8 mouse cellular contexts compared by ENCODE assay signal in genomic region chr11:4219317-4219751, GRCm38 (mm10). TPM values are rescaled to one million over a fixed set of nuclear protein-coding genes. Genes with fewer than 3 reads are reported as not detected.
DNase-seq lines count a peak whose midpoint lies in the region; ATAC-seq and TF ChIP-seq lines count a peak whose summit lies in the region.

No protein-coding gene starts in this region.

- intact Hi-C loops in left cerebral cortex, adult 2 months (cut with DNase I): loop anchor here (1.0 to 10.0 kb wide), 4 partner anchors 39 to 215 kb away; partner anchors contain the start of genes Ccdc157, Rnf215 and Sf3a1

- H3K36me3 ChIP-seq in heart, embryonic 11.5 days (ENCODE audit: control insufficient read depth, insufficient read depth, low read length): 0 out of 2 replicates have a peak, but pooled peaks cover 6% of the 10 kb centered on the region
- peaks cover 20% of the 10 kb centered on the region for H3K36me3 ChIP-seq in embryonic facial prominence, embryonic 10.5 days (replicated peaks)
- peaks cover 7% of the 10 kb centered on the region; the same call in 1 of the 2 replicates for H3K36me3 ChIP-seq in hindbrain, embryonic 15.5 days

- no peak overlapping the region for H3K9ac ChIP-seq in heart, embryonic 11.5 days (ENCODE audit: low read depth, low read length)
- no peak overlapping the region for H3K9ac ChIP-seq in hindbrain, embryonic 15.5 days

- 0 out of 2 replicates have a peak, but pooled peaks cover 9% of the 10 kb centered on the region for H3K27me3 ChIP-seq in heart, embryonic 11.5 days (ENCODE audit: control insufficient read depth, insufficient read depth, low read length)
- H3K27me3 ChIP-seq in embryonic facial prominence, embryonic 10.5 days (replicated peaks; ENCODE audit: low read depth, poor library complexity, severe bottlenecking): peaks cover 46% of the 10 kb centered on the region
- peaks cover 20% of the 10 kb centered on the region for H3K27me3 ChIP-seq in hindbrain, embryonic 15.5 days

- H3K27ac ChIP-seq in heart, embryonic 11.5 days (ENCODE audit: low read depth, low read length): no peak overlapping the region
- H3K27ac ChIP-seq in embryonic facial prominence, embryonic 10.5 days (replicated peaks): no peak overlapping the region
- no peak overlapping the region for H3K27ac ChIP-seq in hindbrain, embryonic 15.5 days (replicated peaks)
- peak overlapping the region; percentile 84 for H3K27ac ChIP-seq in left cerebral cortex, adult 2 months

- H3K4me1 ChIP-seq in heart, embryonic 11.5 days (ENCODE audit: control insufficient read depth, insufficient read depth, low read length): 0 out of 2 replicates have a peak, but pooled peaks cover 10% of the 10 kb centered on the region
- peaks cover 26% of the 10 kb centered on the region for H3K4me1 ChIP-seq in embryonic facial prominence, embryonic 10.5 days
- peaks cover 13% of the 10 kb centered on the region for H3K4me1 ChIP-seq in hindbrain, embryonic 15.5 days (replicated peaks)

- no peak overlapping the region for H3K4me3 ChIP-seq in heart, embryonic 11.5 days (ENCODE audit: low read depth, low read length)
- H3K4me3 ChIP-seq in embryonic facial prominence, embryonic 10.5 days: no peak overlapping the region
- H3K4me3 ChIP-seq in hindbrain, embryonic 15.5 days: no peak overlapping the region
- H3K4me3 ChIP-seq in left cerebral cortex, adult 2 months: no peak overlapping the region

- ATAC-seq in heart, embryonic 11.5 days (replicated peaks; ENCODE audit: insufficient number of reproducible peaks, low FRiP score, low TSS enrichment): no peak
- 0 out of 2 replicates have a peak, but pooled peaks have one; percentile 32 for ATAC-seq in hindbrain, embryonic 15.5 days (ENCODE audit: low FRiP score, low read depth)

- no peak overlapping the region for H3K4me2 ChIP-seq in heart, embryonic 11.5 days
- H3K4me2 ChIP-seq in hindbrain, embryonic 15.5 days: no peak overlapping the region

- 0 out of 2 replicates have a peak, but pooled peaks cover 2% of the 10 kb centered on the region for H3K9me3 ChIP-seq in heart, embryonic 11.5 days (replicated peaks; ENCODE audit: control insufficient read depth, low read length)
- H3K9me3 ChIP-seq in embryonic facial prominence, embryonic 10.5 days: peaks cover 5% of the 10 kb centered on the region; the same call in 1 of the 2 replicates
- H3K9me3 ChIP-seq in hindbrain, embryonic 15.5 days: no peaks in the 10 kb centered on the region

- WGBS in heart, embryonic 11.5 days (ENCODE audit: insufficient replicate concordance): 6% methylated on average over 2 of the region's 2 CpGs
- WGBS in embryonic facial prominence, embryonic 10.5 days: 8% methylated on average over 2 of the region's 2 CpGs
- 20% methylated on average over 2 of the region's 2 CpGs for WGBS in hindbrain, embryonic 15.5 days

- peak; percentile 89 to 91 for DNase-seq in heart, adult 18-20 months
- DNase-seq in ZHBTc4 (ENCODE audit: low read depth, low spot score): peak; percentile 72
- DNase-seq in embryonic facial prominence, embryonic 10.5 days (ENCODE audit: low spot score): peak; percentile 55
- peak; percentile 71 to 72 for DNase-seq in left cerebral cortex, adult 2 months (ENCODE audit: extremely low spot score in 1 of 2, low spot score in 2 of 2)
- DNase-seq in mesoderm, embryonic 11.5 days (ENCODE audit: low read depth, low spot score): peak; percentile 61
- peak; percentile 79 for DNase-seq in testis, postnatal 10 days (ENCODE audit: low spot score)

- peak; percentile 83 for TF ChIP-seq CTCF in left cerebral cortex, adult 2 months (IDR thresholded peaks at IDR 0.05)

RNA-seq across cellular contexts. Expression of gene Castor1, which starts 1.3 kb away (rescaled TPM):
- total RNA-seq in heart, adult 18-20 months (2021): 1 to 10 TPM; 5.7 to 5.9 TPM
- 2.2 and 2.5 TPM in 2 replicates for polyA plus RNA-seq in heart, embryonic 11.5 days (2014; fragmentation: Nextera tagmentation; extraction: Ambion mirVana)
- 2.2 and 2.4 TPM in 2 replicates for polyA plus RNA-seq in embryonic facial prominence, embryonic 10.5 days (2016; fragmentation: Nextera tagmentation; extraction: Ambion mirVana)
- polyA plus RNA-seq in hindbrain, embryonic 15.5 days (2015; fragmentation: Nextera tagmentation; extraction: Ambion mirVana): 4.6 and 5.3 TPM in 2 replicates
- 1 to 10 TPM; 3.9 to 4.2 TPM for total RNA-seq in left cerebral cortex, adult 2 months (2021)

RNA-seq across cellular contexts. Expression of gene Osm, which starts 16.9 kb away (rescaled TPM):
- total RNA-seq in heart, adult 18-20 months (2021): under 1 TPM in 1 of 2 experiments, not detected in 1; 0.15 TPM
- 0.10 and 0.11 TPM in 2 replicates for polyA plus RNA-seq in heart, embryonic 11.5 days (2014; fragmentation: Nextera tagmentation; extraction: Ambion mirVana)
- polyA plus RNA-seq in embryonic facial prominence, embryonic 10.5 days (2016; fragmentation: Nextera tagmentation; extraction: Ambion mirVana): not detected in 2 replicates
- not detected in 2 replicates for polyA plus RNA-seq in hindbrain, embryonic 15.5 days (2015; fragmentation: Nextera tagmentation; extraction: Ambion mirVana)
- total RNA-seq in left cerebral cortex, adult 2 months (2021): not detected

RNA-seq across cellular contexts. Expression of gene Tbc1d10a, which starts 32.7 kb away (rescaled TPM):
- 10 to 100 TPM; 11.5 to 11.9 TPM for total RNA-seq in heart, adult 18-20 months (2021)
- 8.5 and 10.1 TPM in 2 replicates for polyA plus RNA-seq in heart, embryonic 11.5 days (2014; fragmentation: Nextera tagmentation; extraction: Ambion mirVana)
- 27.4 and 31.0 TPM in 2 replicates for polyA plus RNA-seq in embryonic facial prominence, embryonic 10.5 days (2016; fragmentation: Nextera tagmentation; extraction: Ambion mirVana)
- polyA plus RNA-seq in hindbrain, embryonic 15.5 days (2015; fragmentation: Nextera tagmentation; extraction: Ambion mirVana): 36.3 and 38.1 TPM in 2 replicates
- total RNA-seq in left cerebral cortex, adult 2 months (2021): 10 to 100 TPM; 35.3 to 36.6 TPM

RNA-seq across cellular contexts. Expression of gene Lif, which starts 38.0 kb away (rescaled TPM):
- total RNA-seq in heart, adult 18-20 months (2021): under 1 TPM; 0.10 TPM
- 0.06 and 0.11 TPM in 2 replicates for polyA plus RNA-seq in heart, embryonic 11.5 days (2014; fragmentation: Nextera tagmentation; extraction: Ambion mirVana)
- 0.09 and 0.36 TPM in 2 replicates for polyA plus RNA-seq in embryonic facial prominence, embryonic 10.5 days (2016; fragmentation: Nextera tagmentation; extraction: Ambion mirVana)
- 0.08 TPM in 1 of 2 replicates, not detected in the other for polyA plus RNA-seq in hindbrain, embryonic 15.5 days (2015; fragmentation: Nextera tagmentation; extraction: Ambion mirVana)
- 1 to 10 TPM in 1 of 2 experiments, under 1 TPM in 1; 0.70 to 1.2 TPM for total RNA-seq in left cerebral cortex, adult 2 months (2021)

RNA-seq across cellular contexts. Expression of gene Sf3a1, which starts 59.2 kb away (rescaled TPM):
- 10 to 100 TPM; 33.4 to 38.3 TPM for total RNA-seq in heart, adult 18-20 months (2021)
- 44.7 and 47.9 TPM in 2 replicates for polyA plus RNA-seq in heart, embryonic 11.5 days (2014; fragmentation: Nextera tagmentation; extraction: Ambion mirVana)
- 102 and 105 TPM in 2 replicates for polyA plus RNA-seq in embryonic facial prominence, embryonic 10.5 days (2016; fragmentation: Nextera tagmentation; extraction: Ambion mirVana)
- 46.5 and 52.9 TPM in 2 replicates for polyA plus RNA-seq in hindbrain, embryonic 15.5 days (2015; fragmentation: Nextera tagmentation; extraction: Ambion mirVana)
- total RNA-seq in left cerebral cortex, adult 2 months (2021): 10 to 100 TPM; 63.8 to 67.4 TPM
